Mouse (Mus musculus): ENCODE measurements around the gene Plekhf1.
A peak's percentile ranks its signal among the peaks of the same experiment; 100 is the strongest.

- TF ChIP-seq CTCF (IDR thresholded peaks at IDR 0.05; ENCODE audit: extremely low read depth, insufficient read depth, insufficient read length, insufficient replicate concordance) (peak; percentile 100), POLR2A (IDR thresholded peaks at IDR 0.05; ENCODE audit: low read depth, low read length) (no peak)
These were observed 27.1 kb downstream of the Plekhf1 start for GRCm38 (mm10) chr7:38200606-38201289.
